Mouse (Mus musculus) heart, embryonic 11.5 days (tissue): Measurements from ENCODE around the gene Cyp17a1. TPM values are rescaled to one million over a fixed set of nuclear protein-coding genes. Genes with fewer than 3 reads are reported as not detected.

Experiments used
- polyA plus RNA-seq: library from polyadenylated mRNA; unstranded; fragments of >200 nt; fragmentation: Nextera tagmentation; extraction: Ambion mirVana; gene quantifications from 2 replicates; pipeline ENCODE4 v1.2.1, GENCODE M21; 2014

Cyp17a1 gene
- polyA plus RNA-seq, 1 experiment from 2014 or later, result 1.1 TPM

Other genes with a start within 250 kb of the Cyp17a1 start
- 18.0 and 18.6 TPM in 2 replicates for gene Trim8, start 171.5 kb downstream of the Cyp17a1 start, polyA plus RNA-seq
- gene Arl3, start 100.0 kb downstream of the Cyp17a1 start, polyA plus RNA-seq, result 67.5 and 83.5 TPM in 2 replicates
- 8.1 and 10.5 TPM in 2 replicates for gene Sfxn2, start 99.8 kb downstream of the Cyp17a1 start, polyA plus RNA-seq
- 41.5 and 45.9 TPM in 2 replicates for gene Wbp1l, start 74.1 kb downstream of the Cyp17a1 start, polyA plus RNA-seq
- 14.7 and 16.5 TPM in 2 replicates for gene Borcs7, start 16.7 kb upstream of the Cyp17a1 start, polyA plus RNA-seq
- gene As3mt, start 34.3 kb upstream of the Cyp17a1 start, polyA plus RNA-seq, result 47.6 and 54.2 TPM in 2 replicates
- gene Cnnm2, start 88.4 kb upstream of the Cyp17a1 start, polyA plus RNA-seq, result 3.7 and 4.1 TPM in 2 replicates